Mouse (Mus musculus) kidney, postnatal 10 days (tissue): ENCODE data around the gene Uhmk1.
"Not testable (repeated sequence)": the region's sequence is repeated elsewhere in the genome, so short reads cannot be mapped to it uniquely, and the experiment has no call there.

ENCODE experiments used
- DNase-seq: peaks from one replicate; pipeline ENCODE4 v3.0.0; 2021; ENCODE audit warnings: mixed read lengths

Uhmk1 gene

GRCm38 (mm10) chr1:170214757-170215522, at the start of gene Uhmk1:
Uhmk1 (minus strand) TSS chr1:170215397.
- DNase-seq: peak; percentile 94

DNA sequence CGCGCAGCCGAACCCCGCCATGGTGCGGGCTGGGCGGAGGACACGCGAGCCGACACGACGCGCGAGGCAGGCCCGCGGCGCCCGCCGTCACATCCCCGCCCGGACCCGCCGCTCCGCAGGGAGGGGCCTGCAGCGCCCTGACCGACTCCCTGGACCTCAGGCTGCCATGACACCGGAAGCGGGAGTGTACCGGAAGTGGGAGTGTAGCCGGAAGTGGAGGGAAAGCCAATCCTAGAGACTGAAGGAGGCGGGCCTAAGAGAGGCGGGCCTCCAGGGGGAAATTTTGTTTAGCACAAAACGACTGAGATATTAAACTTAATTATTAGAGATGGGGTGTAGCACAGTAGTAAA, 40.3 kb upstream of the Uhmk1 start:
- DNase-seq: peak; percentile 87

GRCm38 (mm10) chr1:170254893-170255559, 39.8 kb upstream of the Uhmk1 start:
- no peak for DNase-seq

GRCm38 (mm10) chr1:170245016-170245415, 29.8 kb upstream of the Uhmk1 start:
- no peak for DNase-seq

DNA sequence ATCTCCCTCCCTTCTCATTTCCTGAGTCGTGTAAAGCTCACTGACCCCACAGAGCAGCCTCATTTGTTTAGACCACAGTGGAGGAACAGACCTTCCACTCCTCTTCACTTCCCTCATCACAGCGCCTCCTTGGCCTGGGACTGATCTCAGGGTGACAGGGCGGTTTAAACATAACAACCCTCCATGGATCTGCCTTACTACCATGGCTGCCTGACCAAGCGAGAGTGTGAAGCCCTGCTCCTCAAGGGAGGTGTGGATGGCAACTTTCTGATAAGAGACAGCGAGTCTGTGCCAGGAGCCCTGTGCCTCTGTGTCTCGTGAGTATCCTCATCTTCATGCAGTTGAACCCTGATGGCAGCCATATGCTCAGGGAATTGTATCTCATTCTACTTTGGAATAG, 17.5 kb upstream of the Uhmk1 start, which contains the start of gene Sh2d1b2:
Gene Sh2d1b2 (plus strand): TSS at position 62 of the 400 bp plus-strand sequence.
- not testable (repeated sequence) for DNase-seq

DNA sequence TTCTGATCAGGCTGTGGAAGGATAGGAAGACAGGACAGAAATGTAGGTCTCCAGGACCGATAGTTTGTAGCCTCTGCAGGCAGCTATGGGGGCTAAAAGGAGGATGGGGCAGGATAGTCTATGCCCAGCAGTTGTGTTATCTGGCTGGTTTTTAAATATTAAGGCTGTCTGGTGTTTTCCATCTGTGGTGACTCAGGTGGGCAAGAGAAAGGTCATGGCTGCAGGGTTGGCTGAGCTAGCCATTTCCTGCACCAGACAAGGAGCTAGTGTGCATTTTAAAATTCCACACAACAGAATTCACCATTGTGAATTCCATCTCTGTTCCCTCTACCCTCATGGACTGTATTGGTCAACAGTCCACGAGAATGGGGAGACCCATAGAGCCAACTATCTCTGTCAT, 8.1 kb upstream of the Uhmk1 start:
- no peak for DNase-seq

DNA sequence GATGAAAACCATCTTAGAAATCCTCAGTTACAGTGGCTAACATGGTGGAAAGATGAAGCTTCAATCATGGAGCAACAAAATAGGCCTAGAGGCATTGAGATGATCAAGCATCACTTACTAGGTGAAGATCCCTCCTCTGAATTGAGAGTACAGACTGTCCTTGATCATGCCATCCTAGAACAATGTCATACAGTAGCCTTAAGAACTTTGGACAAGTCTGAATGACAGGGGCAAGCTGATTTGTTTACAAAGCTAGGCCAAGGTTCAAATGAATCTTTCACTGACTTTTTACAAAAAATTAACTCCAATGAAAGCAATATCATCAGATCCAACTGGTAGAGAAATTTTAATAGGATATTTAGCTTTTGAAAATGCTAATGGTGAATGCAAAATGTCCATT, 5.2 kb upstream of the Uhmk1 start:
- DNase-seq: no peak

GRCm38 (mm10) chr1:170218091-170218884, 3.1 kb upstream of the Uhmk1 start:
- no peak for DNase-seq

DNA sequence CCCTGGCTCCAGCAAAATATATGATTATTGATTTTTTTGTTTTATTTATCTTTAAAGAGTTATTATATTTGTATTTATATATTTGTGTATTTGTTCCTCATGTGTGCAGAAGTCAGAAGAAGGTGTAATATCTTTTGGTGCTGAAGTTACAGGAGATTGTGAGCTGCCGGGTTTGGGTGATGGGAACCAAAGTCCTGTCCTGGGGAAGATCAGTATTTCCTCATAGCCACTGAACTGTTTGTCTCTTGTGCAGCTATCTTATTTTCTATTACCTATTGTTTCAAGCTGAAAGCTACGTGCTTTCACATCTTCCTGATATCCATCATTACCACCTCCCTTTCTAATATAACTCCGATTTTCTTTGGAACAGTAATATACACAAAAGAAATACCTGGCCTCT, 393 bp upstream of the Uhmk1 start:
- no peak for DNase-seq

- no peak for DNase-seq
These were observed 827 bp downstream of the Uhmk1 start for GRCm38 (mm10) chr1:170214383-170214756.

- DNase-seq: no peak
These were observed 1.9 kb downstream of the Uhmk1 start for GRCm38 (mm10) chr1:170213181-170213879.

DNA sequence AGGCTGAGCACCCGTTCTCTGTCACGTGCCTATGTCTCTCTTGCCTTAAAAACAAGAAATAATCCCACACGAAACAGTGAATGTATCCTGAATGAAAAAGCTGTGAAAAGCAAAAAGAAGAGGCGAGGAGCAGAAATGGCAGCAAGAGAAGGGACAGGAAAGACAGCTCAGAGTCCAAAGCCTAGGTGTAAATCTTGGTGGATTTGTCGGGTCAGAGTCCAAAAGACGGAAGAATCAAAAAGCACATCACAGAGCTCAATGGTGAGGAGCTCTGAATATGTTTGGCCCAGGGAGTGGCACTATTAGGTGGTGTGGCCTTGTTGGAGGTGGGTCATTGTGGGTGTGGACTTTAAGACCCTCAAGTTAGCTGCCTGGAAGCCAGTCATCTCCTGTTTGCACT, 8.8 kb downstream of the Uhmk1 start:
- no peak for DNase-seq

DNA sequence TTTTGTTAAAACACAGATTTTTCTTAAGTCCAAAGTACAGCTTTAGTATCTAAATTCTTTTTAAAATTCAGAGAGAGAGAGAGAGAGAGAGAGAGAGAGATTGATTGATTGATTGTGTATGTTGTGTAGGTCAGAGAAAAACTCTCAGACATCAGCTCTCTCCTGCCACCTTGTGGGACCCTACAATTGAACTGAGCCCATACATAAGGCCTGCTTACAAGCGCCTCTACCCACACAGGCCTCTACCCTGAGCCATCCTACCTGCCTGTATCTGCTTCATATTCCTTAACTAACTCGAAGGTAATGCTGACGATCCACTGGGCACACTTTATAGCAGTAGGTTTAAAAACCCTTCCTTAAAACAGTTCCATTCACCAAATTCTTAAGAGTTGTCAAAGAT, 14.8 kb downstream of the Uhmk1 start:
- DNase-seq: peak; percentile 53

DNA sequence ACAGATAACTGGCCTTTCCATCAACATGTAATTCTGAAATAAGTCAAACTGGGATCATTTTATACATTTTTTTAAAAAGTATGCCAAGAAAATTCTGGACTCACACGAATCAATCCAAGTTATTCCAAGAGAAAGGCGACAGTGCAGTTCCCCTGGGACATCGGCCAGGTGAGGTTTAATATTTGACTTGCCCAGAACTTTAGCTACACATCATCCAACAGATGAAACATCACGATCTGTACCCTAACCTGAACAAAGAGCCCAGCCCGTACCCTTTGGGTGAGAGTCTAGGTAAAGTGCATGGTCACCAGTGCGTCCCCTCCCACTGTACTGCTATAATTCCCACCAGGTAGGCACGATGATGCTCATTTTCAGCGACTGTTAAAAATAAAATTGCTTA, 19.0 kb downstream of the Uhmk1 start:
- peak; percentile 27 for DNase-seq

GRCm38 (mm10) chr1:170191925-170192324, 23.3 kb downstream of the Uhmk1 start:
- no peak for DNase-seq

GRCm38 (mm10) chr1:170190225-170190624, 25.0 kb downstream of the Uhmk1 start:
- DNase-seq: no peak

GRCm38 (mm10) chr1:170188601-170189000, 26.6 kb downstream of the Uhmk1 start:
- peak; percentile 22 for DNase-seq

DNA sequence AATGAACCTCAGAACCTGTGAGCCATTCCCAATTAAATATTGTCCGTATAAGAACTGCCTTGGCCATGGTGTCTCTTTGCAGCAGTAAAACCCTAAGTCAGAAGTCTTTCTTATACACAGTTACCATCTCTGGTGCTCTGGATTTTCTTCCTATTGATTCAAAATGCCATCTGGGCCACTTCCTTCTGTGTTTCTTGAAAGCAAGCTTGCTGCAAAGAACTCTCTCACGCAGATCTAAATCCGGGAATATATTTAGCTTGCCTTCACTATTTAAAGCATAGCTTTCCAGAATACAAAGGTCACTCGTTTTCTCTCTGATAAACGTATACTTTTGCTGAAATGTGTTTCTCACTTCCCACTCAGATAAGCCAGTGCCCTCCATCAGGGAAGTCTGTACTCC, 28.7 kb downstream of the Uhmk1 start:
- no peak for DNase-seq

- no peak for DNase-seq
These were observed 30.1 kb downstream of the Uhmk1 start for GRCm38 (mm10) chr1:170185137-170185536.

DNA sequence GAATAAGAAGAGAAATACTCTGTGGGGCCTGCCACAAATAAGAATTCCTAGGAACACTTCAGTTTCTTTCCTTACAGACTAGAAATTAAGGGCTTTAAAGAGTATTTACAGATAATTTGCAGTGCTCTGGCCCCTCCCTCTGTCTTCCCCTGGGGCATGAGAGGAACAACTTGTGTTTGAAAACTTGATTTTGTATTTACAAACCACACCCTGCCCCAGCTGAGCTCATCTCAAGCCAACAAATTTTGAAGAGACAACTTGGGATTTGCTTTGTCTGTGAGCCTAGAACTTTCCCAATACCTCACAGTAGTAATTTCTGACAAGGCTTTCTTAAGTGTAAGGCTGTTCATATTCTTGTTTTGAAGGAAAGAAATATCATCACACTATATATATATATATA, 32.5 kb downstream of the Uhmk1 start:
- DNase-seq: no peak

GRCm38 (mm10) chr1:170176661-170177239, 38.4 kb downstream of the Uhmk1 start:
- DNase-seq: no peak

DNA sequence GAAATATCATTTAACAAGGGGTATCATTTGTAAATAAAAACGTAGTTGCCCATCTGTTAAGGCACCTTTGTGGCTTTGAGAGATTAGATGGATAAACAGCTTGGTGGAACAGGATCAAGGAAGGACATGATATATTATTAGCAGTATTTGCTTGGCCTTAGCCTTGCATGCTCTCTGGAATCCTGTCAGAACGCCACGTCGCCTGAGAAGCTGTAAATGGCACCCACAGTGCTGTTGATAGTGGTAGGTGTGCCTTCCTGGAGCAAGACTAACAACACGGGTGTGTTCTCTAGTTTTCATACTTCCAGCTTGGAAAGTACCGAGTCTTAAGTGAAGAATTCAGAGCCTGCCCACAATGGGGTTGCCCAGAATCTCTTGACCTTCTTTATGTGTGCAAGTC, 39.3 kb downstream of the Uhmk1 start:
- no peak for DNase-seq
